Mouse (Mus musculus) forebrain, embryonic 10.5 days (tissue): Measurements from ENCODE around the gene Trmt11. TPM values are rescaled to one million over a fixed set of nuclear protein-coding genes. Genes with fewer than 3 reads are reported as not detected.

Experiments used
- polyA plus RNA-seq: library from polyadenylated mRNA; unstranded; fragments of >200 nt; fragmentation: Nextera tagmentation; extraction: Ambion mirVana; gene quantifications from 2 replicates; pipeline ENCODE4 v1.2.1, GENCODE M21; 2016

Gene Trmt11
- polyA plus RNA-seq, 1 experiment from 2014 or later = 38.2 TPM

Other genes starting within 250 kb of the Trmt11 start
- 12.2 and 15.6 TPM in 2 replicates for gene Hint3, start 28.9 kb upstream of the Trmt11 start, polyA plus RNA-seq
- gene Ncoa7, start 202.6 kb upstream of the Trmt11 start, polyA plus RNA-seq = 5.7 and 6.9 TPM in 2 replicates
- gene Hey2, start 242.1 kb upstream of the Trmt11 start, polyA plus RNA-seq = 1.8 TPM in 2 replicates